Mouse (Mus musculus) cerebellum, adult (tissue): ENCODE measurements around the gene Nedd4.
"Not testable (repeated sequence)": the region's sequence is repeated elsewhere in the genome, so short reads cannot be mapped to it uniquely, and the experiment has no call there.

Experiments used
- ATAC-seq: cut with Nextera tagmentation; 2 replicates; pipeline ENCODE4 v1.9.2; 2017; ENCODE audit warnings: mild to moderate bottlenecking, moderate library complexity, mixed read lengths; ENCODE audit not compliant: insufficient number of reproducible peaks, low FRiP score, low TSS enrichment

Nedd4 gene

GRCm38 (mm10) chr9:72649781-72650180, 12.4 kb upstream of the Nedd4 start:
- ATAC-seq = no peak

- ATAC-seq = no peak
Observed at GRCm38 (mm10) chr9:72652961-72653360, 9.2 kb upstream of the Nedd4 start.

GRCm38 (mm10) chr9:72653533-72653932, 8.6 kb upstream of the Nedd4 start:
- ATAC-seq = no peak

GRCm38 (mm10) chr9:72654593-72655242, 7.4 kb upstream of the Nedd4 start:
- ATAC-seq = no peak

DNA sequence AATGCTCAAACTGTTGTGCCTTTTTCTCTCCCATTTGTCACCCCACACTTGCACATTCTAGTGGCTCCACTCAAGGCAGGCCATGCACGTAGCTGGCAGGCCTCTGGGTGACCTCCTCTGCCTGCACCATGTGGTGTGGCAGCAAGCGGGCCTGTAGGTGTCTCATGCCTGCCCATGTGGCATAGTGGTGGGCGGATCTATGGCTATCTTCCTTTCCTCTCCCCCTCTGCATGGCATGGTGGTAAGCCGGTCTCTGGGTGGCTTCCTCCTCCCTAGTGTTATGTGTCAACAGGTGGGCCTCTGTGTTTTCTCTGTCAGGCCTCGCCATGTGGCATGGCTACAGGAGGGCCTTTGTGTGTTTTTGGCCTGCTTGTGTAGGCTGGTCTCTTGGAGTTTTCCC, 6.5 kb upstream of the Nedd4 start:
- ATAC-seq = no peak

- ATAC-seq = no peak
Observed at GRCm38 (mm10) chr9:72656491-72656890, 5.7 kb upstream of the Nedd4 start.

- ATAC-seq = no peak
Observed at GRCm38 (mm10) chr9:72656940-72657339, 5.2 kb upstream of the Nedd4 start.

- ATAC-seq = no peak
Observed at GRCm38 (mm10) chr9:72657694-72658093, 4.5 kb upstream of the Nedd4 start.

DNA sequence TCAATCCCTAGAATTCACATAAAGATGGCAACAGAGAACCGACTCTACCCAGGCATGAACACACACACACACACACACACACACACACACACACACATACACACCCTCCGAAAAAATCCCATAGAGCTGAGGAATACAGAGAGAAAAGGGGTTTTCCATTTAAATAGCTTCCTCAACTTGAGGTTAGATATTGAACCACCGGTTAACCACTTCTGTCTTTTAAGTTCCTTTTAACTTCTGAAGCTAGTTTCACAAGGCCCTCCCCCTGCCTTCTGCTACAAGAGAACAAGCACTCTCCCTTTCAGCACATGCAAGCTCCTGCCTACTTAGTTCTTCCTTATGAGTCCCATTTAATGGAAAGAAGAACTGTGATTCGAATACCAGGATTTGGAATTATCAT, 2.0 kb upstream of the Nedd4 start:
- ATAC-seq = no peak

GRCm38 (mm10) chr9:72660911-72661310, 1.2 kb upstream of the Nedd4 start:
- ATAC-seq = no peak

GRCm38 (mm10) chr9:72661561-72661894, 618 bp upstream of the Nedd4 start:
- no peak for ATAC-seq

- no peak for ATAC-seq
Observed at GRCm38 (mm10) chr9:72662691-72663533, 766 bp downstream of the Nedd4 start.

GRCm38 (mm10) chr9:72663534-72663918, 1.4 kb downstream of the Nedd4 start:
- no peak for ATAC-seq

- ATAC-seq = no peak
Observed at GRCm38 (mm10) chr9:72664409-72665351, 2.5 kb downstream of the Nedd4 start.

GRCm38 (mm10) chr9:72665517-72665916, 3.4 kb downstream of the Nedd4 start:
- ATAC-seq = no peak

DNA sequence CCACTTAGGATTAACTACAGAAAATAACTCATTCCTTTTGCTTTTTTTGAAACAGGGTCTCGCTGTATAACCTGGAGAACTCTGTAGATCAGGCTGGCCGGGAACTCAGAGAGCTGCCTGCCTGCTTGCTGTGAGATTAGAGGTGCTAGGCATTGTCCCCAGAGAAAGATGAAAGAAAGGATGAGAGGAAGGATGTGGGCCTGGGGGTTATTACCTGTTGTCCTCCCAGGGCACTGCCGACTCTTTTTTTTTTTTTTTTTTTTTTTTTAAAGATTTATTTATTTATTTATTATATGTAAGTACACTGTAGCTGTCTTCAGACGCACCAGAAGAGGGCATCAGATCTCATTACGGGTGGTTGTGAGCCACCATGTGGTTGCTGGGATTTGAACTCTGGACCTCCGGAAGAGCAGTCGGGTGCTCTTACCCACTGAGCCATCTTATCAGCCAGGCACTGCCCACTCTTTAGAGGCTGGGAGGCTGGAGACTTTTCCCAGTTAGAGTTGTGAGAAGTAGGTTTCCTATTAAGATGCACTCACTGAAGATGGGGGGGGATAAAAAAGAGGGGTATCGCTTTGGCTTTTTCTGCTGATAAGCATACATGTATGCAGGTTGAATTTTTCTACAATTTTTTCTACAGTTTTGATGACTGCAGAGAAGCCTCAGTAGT, 4.3 kb downstream of the Nedd4 start:
- not testable (repeated sequence) for ATAC-seq

- ATAC-seq = no peak
Observed at GRCm38 (mm10) chr9:72667126-72667525, 5.0 kb downstream of the Nedd4 start.

DNA sequence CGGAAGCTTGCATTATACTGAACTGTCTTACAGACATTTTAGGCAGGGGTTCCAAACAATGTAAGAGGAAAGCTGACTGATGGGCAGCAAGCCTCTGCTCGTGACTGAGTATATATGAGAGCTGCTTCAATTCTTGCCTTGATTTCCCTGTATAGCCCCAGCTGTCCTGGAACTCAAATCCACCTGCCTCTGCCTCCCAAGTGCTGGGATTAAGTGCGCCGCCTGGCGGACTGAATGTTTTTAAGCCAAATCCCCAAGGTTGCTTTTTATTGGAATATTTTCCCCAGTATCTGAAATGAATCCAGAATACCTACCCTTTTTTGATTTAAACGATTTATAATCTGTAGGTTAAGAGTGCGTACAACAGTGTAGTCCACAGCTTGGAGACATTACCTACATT, 7.2 kb downstream of the Nedd4 start:
- no peak for ATAC-seq

DNA sequence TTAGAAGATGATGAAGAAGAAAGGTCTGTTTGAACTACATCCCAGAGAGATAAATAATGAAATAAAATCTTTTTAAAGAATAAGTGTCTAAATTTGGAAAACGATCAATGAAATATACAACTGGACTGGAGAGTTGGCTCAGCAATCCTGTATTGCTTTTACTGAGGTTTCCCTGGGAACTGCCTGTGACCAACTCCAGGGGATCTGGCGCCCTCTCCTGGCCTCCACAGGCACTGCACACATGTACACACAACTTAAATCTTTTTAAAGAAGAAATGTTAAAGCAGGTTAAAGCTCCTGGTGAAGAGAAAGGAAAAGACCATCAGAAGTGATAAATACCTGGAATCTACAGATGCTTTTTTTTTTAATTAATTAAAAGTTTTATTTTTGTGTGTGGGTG, 10.2 kb downstream of the Nedd4 start:
- no peak for ATAC-seq

GRCm38 (mm10) chr9:72674957-72675744, 13.0 kb downstream of the Nedd4 start:
- ATAC-seq = no peak
